Mouse (Mus musculus): Measurements from ENCODE around the gene Ago3. TPM values are rescaled to one million over a fixed set of nuclear protein-coding genes. Genes with fewer than 3 reads are reported as not detected.

Gene Ago3
- polyA plus RNA-seq, 1 experiment from 2014 or later, result 8.7 TPM

DNA sequence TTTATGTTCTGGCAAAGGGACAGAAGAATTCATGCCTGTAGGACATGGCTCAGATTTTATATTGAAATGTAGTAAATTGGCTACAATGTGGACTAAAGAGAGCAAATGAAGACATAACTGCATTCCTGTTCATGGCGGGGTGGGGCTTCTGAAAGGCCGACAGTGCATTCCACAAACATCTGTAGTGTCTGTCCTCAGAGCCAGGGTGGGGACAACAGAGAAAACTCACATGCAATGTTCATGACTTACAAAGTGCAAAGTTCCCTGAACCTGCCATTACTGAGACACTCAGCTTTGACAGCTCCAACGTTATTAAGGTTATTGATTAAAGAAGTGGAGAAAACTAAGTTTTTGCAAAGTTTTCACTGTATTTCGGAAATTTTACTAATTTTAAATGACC lies 85.9 kb downstream of the Ago3 start:
- WGBS, result 72% methylated on average over 4 of the region's 4 CpGs
- no peak overlapping the region for H3K27ac ChIP-seq
- DNase-seq (ENCODE audit: low spot score) (no peak), ATAC-seq (replicated peaks; ENCODE audit: low FRiP score, low read depth) (no peak)
- no peak for TF ChIP-seq CTCF (IDR thresholded peaks at IDR 0.05; ENCODE audit: low read depth)
- H3K9me3 ChIP-seq (replicated peaks; ENCODE audit: low read length), result no peaks in the 10 kb centered on the region
- no peak overlapping the region for H3K9ac ChIP-seq (ENCODE audit: low read depth, low read length)
- H3K4me1 ChIP-seq (replicated peaks; ENCODE audit: insufficient read depth, low read length), result no peaks in the 10 kb centered on the region
- H3K4me2 ChIP-seq (ENCODE audit: low read length), result no peak overlapping the region
- H3K27me3 ChIP-seq (ENCODE audit: insufficient read depth, low read length), result no peaks in the 10 kb centered on the region
- H3K36me3 ChIP-seq (ENCODE audit: insufficient read depth, low read length), result 0 out of 2 replicates have a peak, but pooled peaks cover 6% of the 10 kb centered on the region
- H3K4me3 ChIP-seq (replicated peaks; ENCODE audit: low read depth, low read length), result no peak overlapping the region

DNA sequence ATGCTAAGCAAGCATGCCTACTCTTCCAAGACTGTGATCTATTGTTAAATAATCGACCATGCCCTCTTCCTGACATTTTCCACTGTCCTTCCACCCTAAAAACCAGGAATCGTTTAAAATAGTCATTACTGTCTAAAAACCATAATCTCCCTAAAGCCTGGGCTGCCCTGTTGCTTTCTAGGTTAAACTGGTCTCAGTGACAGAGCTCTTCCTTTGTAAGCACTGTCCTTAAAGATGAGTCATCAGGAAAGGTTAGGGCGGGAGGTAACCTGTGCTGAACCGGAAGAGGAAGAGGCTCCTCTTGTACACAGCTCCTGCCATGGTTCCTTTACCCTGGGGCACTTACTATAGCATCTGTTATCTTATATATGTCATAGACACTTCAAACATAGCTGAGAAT lies 89.9 kb downstream of the Ago3 start:
- no peak for ATAC-seq (replicated peaks; ENCODE audit: low FRiP score, low read depth)
- 47% methylated on average over 4 of the region's 4 CpGs for WGBS
- Histone ChIP-seq H3K27me3 (ENCODE audit: insufficient read depth, low read length) (no peaks in the 10 kb centered on the region), H3K9ac (ENCODE audit: low read depth, low read length) (no peak overlapping the region), H3K4me3 (replicated peaks; ENCODE audit: low read depth, low read length) (no peak overlapping the region), H3K4me2 (ENCODE audit: low read length) (no peak overlapping the region), H3K9me3 (replicated peaks; ENCODE audit: low read length) (no peaks in the 10 kb centered on the region), H3K36me3 (ENCODE audit: insufficient read depth, low read length) (no peaks in the 10 kb centered on the region), H3K27ac (no peak overlapping the region), H3K4me1 (replicated peaks; ENCODE audit: insufficient read depth, low read length) (no peaks in the 10 kb centered on the region)
- DNase-seq (ENCODE audit: low spot score), result no peak
- no peak for TF ChIP-seq CTCF (IDR thresholded peaks at IDR 0.05; ENCODE audit: low read depth)

DNA sequence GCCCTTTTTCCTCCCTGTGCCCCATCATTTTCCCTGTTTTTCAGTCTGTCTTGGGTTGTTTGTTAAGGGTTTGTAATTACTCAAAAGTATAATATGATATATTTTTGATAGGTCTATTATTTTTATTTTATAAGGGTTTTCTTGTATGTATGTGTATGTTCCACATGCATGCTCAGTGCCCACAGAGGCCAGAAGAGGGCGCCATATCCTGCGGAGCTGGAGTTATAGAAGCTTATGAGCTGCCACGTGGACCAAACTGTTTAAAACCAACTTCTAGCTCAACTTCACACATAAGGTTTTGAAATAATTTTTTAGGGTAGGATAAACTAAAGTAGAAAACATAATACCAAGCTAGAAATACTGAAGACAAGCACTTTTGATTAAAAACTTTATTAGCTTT lies 97.0 kb downstream of the Ago3 start:
- TF ChIP-seq CTCF (IDR thresholded peaks at IDR 0.05; ENCODE audit: low read depth), result peak; percentile 55; the same call in 1 of the 2 replicates
- Histone ChIP-seq H3K27me3 (ENCODE audit: insufficient read depth, low read length) (no peaks in the 10 kb centered on the region), H3K4me2 (ENCODE audit: low read length) (no peak overlapping the region), H3K4me1 (replicated peaks; ENCODE audit: insufficient read depth, low read length) (no peaks in the 10 kb centered on the region), H3K36me3 (ENCODE audit: insufficient read depth, low read length) (no peaks in the 10 kb centered on the region), H3K9me3 (replicated peaks; ENCODE audit: low read length) (no peaks in the 10 kb centered on the region), H3K9ac (ENCODE audit: low read depth, low read length) (no peak overlapping the region), H3K27ac (no peak overlapping the region), H3K4me3 (replicated peaks; ENCODE audit: low read depth, low read length) (no peak overlapping the region)
- DNase-seq (ENCODE audit: low spot score), result peak; percentile 15
- WGBS, result 52% methylated on average over 3 of the region's 3 CpGs
- no peak for ATAC-seq (replicated peaks; ENCODE audit: low FRiP score, low read depth)

DNA sequence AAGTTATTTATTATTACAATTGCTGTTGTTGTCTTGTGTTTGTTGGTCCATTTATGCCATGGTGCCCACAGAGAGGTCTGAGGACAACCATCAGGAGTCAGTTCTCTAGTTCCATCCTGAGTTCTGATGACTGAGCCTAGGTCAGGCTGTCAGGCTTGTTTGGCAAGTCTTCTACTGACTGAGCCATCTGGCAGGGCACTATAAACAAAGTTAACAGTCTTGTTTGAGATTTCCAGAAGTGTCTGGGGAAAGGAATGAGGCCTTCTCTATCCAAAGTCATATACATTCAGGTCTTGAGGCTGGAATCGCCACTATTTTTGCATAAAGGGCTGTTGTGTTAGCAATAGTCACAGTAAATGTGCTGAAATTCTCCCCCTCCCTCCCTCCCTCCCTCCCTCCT lies 97.6 kb downstream of the Ago3 start:
- WGBS, result 70% methylated on average over 1 of the region's 1 CpGs
- DNase-seq (ENCODE audit: low spot score) (no peak), ATAC-seq (replicated peaks; ENCODE audit: low FRiP score, low read depth) (no peak)
- no peaks in the 10 kb centered on the region for H3K4me1 ChIP-seq (replicated peaks; ENCODE audit: insufficient read depth, low read length)
- H3K9me3 ChIP-seq (replicated peaks; ENCODE audit: low read length), result no peaks in the 10 kb centered on the region
- H3K27ac ChIP-seq, result no peak overlapping the region
- H3K27me3 ChIP-seq (ENCODE audit: insufficient read depth, low read length), result no peaks in the 10 kb centered on the region
- no peak for TF ChIP-seq CTCF (IDR thresholded peaks at IDR 0.05; ENCODE audit: low read depth)
- H3K9ac ChIP-seq (ENCODE audit: low read depth, low read length), result no peak overlapping the region
- no peak overlapping the region for H3K4me3 ChIP-seq (replicated peaks; ENCODE audit: low read depth, low read length)
- no peak overlapping the region for H3K4me2 ChIP-seq (ENCODE audit: low read length)
- H3K36me3 ChIP-seq (ENCODE audit: insufficient read depth, low read length), result no peaks in the 10 kb centered on the region

DNA sequence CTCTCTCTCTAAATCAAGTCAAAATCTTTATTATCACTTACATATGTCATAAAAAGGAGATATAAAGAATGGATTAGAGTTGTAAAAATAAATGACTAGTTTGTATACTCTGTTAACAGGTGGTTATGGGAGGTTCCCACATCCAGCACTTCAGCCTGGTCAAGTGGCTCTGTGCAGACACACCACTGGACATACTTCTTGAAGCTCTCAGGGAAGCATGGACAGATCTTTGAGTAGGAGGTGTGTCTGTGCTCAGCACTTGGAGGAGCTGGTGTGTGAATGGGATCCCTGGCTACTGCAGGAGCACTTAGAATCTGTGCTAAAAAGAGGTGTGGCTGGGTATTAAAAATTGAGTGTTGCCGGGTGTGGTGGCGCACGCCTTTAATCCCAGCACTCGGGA lies 99.1 kb downstream of the Ago3 start:
- 96% methylated on average over 4 of the region's 4 CpGs for WGBS
- Histone ChIP-seq H3K4me3 (replicated peaks; ENCODE audit: low read depth, low read length) (no peak overlapping the region), H3K27me3 (ENCODE audit: insufficient read depth, low read length) (no peaks in the 10 kb centered on the region), H3K27ac (no peak overlapping the region), H3K36me3 (ENCODE audit: insufficient read depth, low read length) (no peaks in the 10 kb centered on the region), H3K9me3 (replicated peaks; ENCODE audit: low read length) (no peaks in the 10 kb centered on the region), H3K4me2 (ENCODE audit: low read length) (no peak overlapping the region), H3K4me1 (replicated peaks; ENCODE audit: insufficient read depth, low read length) (peaks cover 3% of the 10 kb centered on the region; the same call in 1 of the 2 replicates), H3K9ac (ENCODE audit: low read depth, low read length) (no peak overlapping the region)
- no peak for TF ChIP-seq CTCF (IDR thresholded peaks at IDR 0.05; ENCODE audit: low read depth)
- DNase-seq (ENCODE audit: low spot score) (no peak), ATAC-seq (replicated peaks; ENCODE audit: low FRiP score, low read depth) (no peak)

DNA sequence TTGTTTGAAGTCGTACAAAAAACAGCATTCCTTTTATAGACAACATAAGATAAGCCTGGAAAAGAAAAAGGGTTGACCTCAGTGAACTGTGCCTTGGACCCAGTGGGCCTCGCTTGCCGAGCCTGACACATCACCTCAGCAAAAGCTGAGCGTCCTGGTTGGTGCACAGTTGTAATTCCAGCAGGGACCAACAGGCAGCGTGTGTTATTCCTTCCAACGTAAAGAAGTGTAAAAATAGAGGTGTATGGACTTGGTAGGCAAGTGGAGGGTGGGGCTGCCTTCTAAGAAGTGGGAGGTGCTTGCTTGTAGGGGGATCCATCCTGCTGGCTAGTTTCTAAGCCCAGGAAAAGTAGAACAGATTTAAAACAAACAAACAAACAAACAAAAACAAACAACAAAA lies 103.3 kb downstream of the Ago3 start:
- H3K4me3 ChIP-seq (replicated peaks; ENCODE audit: low read depth, low read length), result no peak overlapping the region
- H3K27ac ChIP-seq, result no peak overlapping the region
- H3K27me3 ChIP-seq (ENCODE audit: insufficient read depth, low read length), result no peaks in the 10 kb centered on the region
- no peaks in the 10 kb centered on the region for H3K9me3 ChIP-seq (replicated peaks; ENCODE audit: low read length)
- 0 out of 2 replicates have a peak, but pooled peaks have one; percentile 16 for TF ChIP-seq CTCF (IDR thresholded peaks at IDR 0.05; ENCODE audit: low read depth)
- H3K4me1 ChIP-seq (replicated peaks; ENCODE audit: insufficient read depth, low read length), result peaks cover 5% of the 10 kb centered on the region; the same call in 1 of the 2 replicates
- no peaks in the 10 kb centered on the region for H3K36me3 ChIP-seq (ENCODE audit: insufficient read depth, low read length)
- ATAC-seq (replicated peaks; ENCODE audit: low FRiP score, low read depth) (no peak), DNase-seq (ENCODE audit: low spot score) (no peak)
- no peak overlapping the region for H3K9ac ChIP-seq (ENCODE audit: low read depth, low read length)
- no peak overlapping the region for H3K4me2 ChIP-seq (ENCODE audit: low read length)
- WGBS, result 20% methylated on average over 6 of the region's 6 CpGs

DNA sequence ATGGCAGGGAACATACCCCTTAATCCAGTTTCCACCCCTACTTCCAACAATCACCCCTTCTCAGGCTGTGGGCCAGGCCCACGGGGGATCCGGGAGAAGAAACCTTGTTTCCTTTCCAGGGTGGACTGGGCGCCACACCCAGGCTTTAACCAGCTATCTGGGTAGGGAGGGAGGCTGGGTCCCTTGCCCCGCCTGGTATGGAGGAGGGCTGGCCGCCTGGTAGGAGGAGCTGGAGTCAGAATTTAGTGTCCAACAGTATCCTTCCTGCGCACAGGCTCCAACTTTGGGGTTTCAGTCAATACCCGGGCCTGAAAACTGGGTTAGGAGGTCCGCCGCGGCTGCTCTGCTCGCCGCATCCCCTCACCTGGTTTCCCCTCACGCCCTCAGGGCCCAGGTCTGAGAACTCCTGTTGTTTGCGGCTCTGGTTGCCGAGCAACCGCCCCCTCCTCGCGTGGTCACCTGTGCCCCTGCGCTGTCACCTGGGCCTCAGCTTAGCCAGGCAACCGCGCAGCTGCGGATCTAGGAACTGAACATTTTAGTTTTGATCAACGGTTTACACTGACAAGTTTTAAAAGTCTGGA lies 104.0 kb downstream of the Ago3 start, which contains the start of gene Tekt2:
TSS of gene Tekt2 (minus strand) at position 408 of the 581 bp plus-strand sequence.
- peak within 1 kb of the TSS; percentile 37; the same call in 1 of the 2 replicates for H3K9ac ChIP-seq (ENCODE audit: low read depth, low read length)
- no peaks in the 10 kb centered on the region for H3K36me3 ChIP-seq (ENCODE audit: insufficient read depth, low read length)
- H3K27ac ChIP-seq, result no peak within 1 kb of the TSS
- no peak for ATAC-seq (replicated peaks; ENCODE audit: low FRiP score, low read depth)
- H3K9me3 ChIP-seq (replicated peaks; ENCODE audit: low read length), result no peaks in the 10 kb centered on the region
- H3K27me3 ChIP-seq (ENCODE audit: insufficient read depth, low read length), result no peaks in the 10 kb centered on the region
- peaks cover 11% of the 10 kb centered on the region; the same call in 1 of the 2 replicates for H3K4me1 ChIP-seq (replicated peaks; ENCODE audit: insufficient read depth, low read length)
- no peak for TF ChIP-seq CTCF (IDR thresholded peaks at IDR 0.05; ENCODE audit: low read depth)
- DNase-seq (ENCODE audit: low spot score), result peak; percentile 22
- H3K4me3 ChIP-seq (replicated peaks; ENCODE audit: low read depth, low read length), result peak within 1 kb of the TSS; percentile 17; the same call in 1 of the 2 replicates
- 7% methylated on average over 20 of the region's 23 CpGs for WGBS
- peak within 1 kb of the TSS; percentile 52 for H3K4me2 ChIP-seq (ENCODE audit: low read length)
